Mouse (Mus musculus) embryonic fibroblast, embryonic 13.5 days (primary cell): ENCODE measurements at regions not wholly inside any gene's neighbourhood (a gene's known extent, or its start where the extent isn't known, plus 50 kb on each side); places are given as distances from the start of the nearest gene placed in this dataset.
"Not testable (repeated sequence)": the region's sequence is repeated elsewhere in the genome, so short reads cannot be mapped to it uniquely, and the experiment has no call there.

Experiments used
- H3K27ac ChIP-seq: 2 replicates; pipeline ENCODE4 v1.5.1; 2012; ENCODE audit warnings: low read length, control low read depth, inconsistent platforms; ENCODE audit not compliant: insufficient read depth
- H3K4me1 ChIP-seq: 2 replicates; pipeline ENCODE4 v1.6.1; 2011; ENCODE audit warnings: low read length; ENCODE audit not compliant: control insufficient read depth, insufficient read depth
- H3K4me3 ChIP-seq: 2 replicates; pipeline ENCODE4 v1.5.1; 2011; ENCODE audit warnings: mild to moderate bottlenecking, control low read depth, low read length; ENCODE audit not compliant: insufficient read depth
- CTCF ChIP-seq: IDR thresholded peaks from 2 replicates; pipeline ENCODE4 v1.5.1; 2011; ENCODE audit warnings: mild to moderate bottlenecking, control low read depth, low read length, moderate library complexity, borderline replicate concordance; ENCODE audit not compliant: insufficient read depth
- POLR2A ChIP-seq: IDR thresholded peaks from 2 replicates; pipeline ENCODE4 v1.6.1; 2011; ENCODE audit warnings: low read depth, mild to moderate bottlenecking, control low read depth, low read length, moderate library complexity

DNA sequence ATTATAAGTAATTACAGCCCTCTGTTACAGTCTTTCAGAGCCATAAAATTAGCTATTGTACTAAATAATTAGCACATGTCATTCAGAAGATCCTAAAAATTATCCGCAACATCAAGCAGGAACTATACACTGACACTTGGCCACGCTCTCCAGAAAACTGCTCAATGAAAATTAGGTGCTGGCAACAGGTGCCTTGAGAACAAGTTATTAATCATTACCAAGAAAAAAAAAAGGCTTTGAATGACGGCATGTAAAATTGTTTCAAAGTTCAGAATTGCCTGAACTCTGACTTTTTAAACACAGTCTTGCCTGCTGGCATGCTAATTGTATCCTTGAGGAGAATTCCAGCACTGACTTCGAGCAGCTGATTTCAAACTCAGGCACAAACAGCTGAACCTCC lies 316.6 kb downstream of the Vrk1 start:
- TF ChIP-seq POLR2A (no peak), CTCF (no peak)
- H3K4me1 ChIP-seq, result no peaks in the 10 kb centered on the region
- no peak overlapping the region for H3K27ac ChIP-seq
- no peak overlapping the region for H3K4me3 ChIP-seq

GRCm38 (mm10) chr12:106327351-106327750 lies 317.3 kb downstream of the Vrk1 start:
- Histone ChIP-seq H3K4me3 (no peak overlapping the region), H3K27ac (no peak overlapping the region), H3K4me1 (no peaks in the 10 kb centered on the region)
- TF ChIP-seq POLR2A (no peak), CTCF (no peak)

- Histone ChIP-seq H3K4me3 (no peak overlapping the region), H3K27ac (no peak overlapping the region), H3K4me1 (no peaks in the 10 kb centered on the region)
- no peak for TF ChIP-seq CTCF
- no peak for TF ChIP-seq POLR2A
These were observed 347.8 kb downstream of the Vrk1 start for GRCm38 (mm10) chr12:106357867-106358266.

DNA sequence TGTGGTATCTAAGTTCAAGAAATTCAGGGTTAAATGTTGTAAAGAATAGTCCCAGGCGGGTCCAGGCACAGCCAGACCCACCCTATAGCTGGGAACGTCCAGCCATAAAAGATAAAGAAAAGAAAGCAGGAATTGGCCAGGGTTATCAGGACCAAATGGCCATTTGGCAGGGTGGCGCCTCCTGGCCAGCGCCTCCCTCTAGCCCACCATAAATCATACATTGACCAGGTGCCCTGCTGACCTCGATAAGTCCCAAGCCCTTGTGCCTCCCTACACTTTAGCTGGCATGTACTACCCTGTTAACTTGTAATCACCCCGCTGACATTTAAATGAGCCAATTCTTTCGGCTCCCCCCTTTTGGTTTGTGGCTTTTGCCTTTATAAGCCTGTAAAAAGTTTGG lies 351.6 kb downstream of the Vrk1 start:
- not testable (repeated sequence) for H3K27ac ChIP-seq, H3K4me3 ChIP-seq, H3K4me1 ChIP-seq

- H3K4me1 ChIP-seq, result no peaks in the 10 kb centered on the region
- H3K27ac ChIP-seq, result no peak overlapping the region
- no peak overlapping the region for H3K4me3 ChIP-seq
- TF ChIP-seq POLR2A (no peak), CTCF (no peak)
These were observed 364.9 kb downstream of the Vrk1 start for GRCm38 (mm10) chr12:106374840-106375375.

- Histone ChIP-seq H3K27ac (no peak overlapping the region), H3K4me1 (no peaks in the 10 kb centered on the region), H3K4me3 (no peak overlapping the region)
- no peak for TF ChIP-seq CTCF
- no peak for TF ChIP-seq POLR2A
These were observed 365.9 kb downstream of the Vrk1 start for GRCm38 (mm10) chr12:106375886-106376285.

- Histone ChIP-seq H3K27ac (no peak overlapping the region), H3K4me3 (no peak overlapping the region), H3K4me1 (no peaks in the 10 kb centered on the region)
- TF ChIP-seq POLR2A (no peak), CTCF (no peak)
These were observed 366.8 kb downstream of the Vrk1 start for GRCm38 (mm10) chr12:106376783-106377182.

DNA sequence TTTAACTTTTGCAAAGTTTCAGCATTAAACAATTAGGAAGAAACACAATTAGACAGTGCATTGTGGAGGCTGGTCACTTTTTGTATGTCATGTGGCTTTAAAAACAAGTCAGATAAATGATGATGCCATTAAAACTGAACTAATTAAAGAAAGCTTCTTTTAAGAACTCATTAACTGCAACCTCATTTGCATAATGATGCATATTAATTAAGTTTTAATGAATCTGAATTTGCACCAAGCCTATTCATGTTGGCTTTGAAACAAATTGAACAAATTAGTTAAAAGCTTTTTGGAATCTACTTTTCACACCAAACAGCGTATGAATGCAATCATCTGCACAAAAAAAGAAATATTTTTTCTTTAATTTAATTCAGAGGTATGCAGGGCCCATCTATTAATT lies 367.3 kb downstream of the Vrk1 start:
- Histone ChIP-seq H3K4me3 (no peak overlapping the region), H3K4me1 (no peaks in the 10 kb centered on the region), H3K27ac (no peak overlapping the region)
- TF ChIP-seq CTCF, result no peak

- Histone ChIP-seq H3K27ac (no peak overlapping the region), H3K4me1 (no peaks in the 10 kb centered on the region), H3K4me3 (no peak overlapping the region)
- no peak for TF ChIP-seq POLR2A
- TF ChIP-seq CTCF, result no peak
These were observed 367.7 kb downstream of the Vrk1 start for GRCm38 (mm10) chr12:106377761-106378160.

DNA sequence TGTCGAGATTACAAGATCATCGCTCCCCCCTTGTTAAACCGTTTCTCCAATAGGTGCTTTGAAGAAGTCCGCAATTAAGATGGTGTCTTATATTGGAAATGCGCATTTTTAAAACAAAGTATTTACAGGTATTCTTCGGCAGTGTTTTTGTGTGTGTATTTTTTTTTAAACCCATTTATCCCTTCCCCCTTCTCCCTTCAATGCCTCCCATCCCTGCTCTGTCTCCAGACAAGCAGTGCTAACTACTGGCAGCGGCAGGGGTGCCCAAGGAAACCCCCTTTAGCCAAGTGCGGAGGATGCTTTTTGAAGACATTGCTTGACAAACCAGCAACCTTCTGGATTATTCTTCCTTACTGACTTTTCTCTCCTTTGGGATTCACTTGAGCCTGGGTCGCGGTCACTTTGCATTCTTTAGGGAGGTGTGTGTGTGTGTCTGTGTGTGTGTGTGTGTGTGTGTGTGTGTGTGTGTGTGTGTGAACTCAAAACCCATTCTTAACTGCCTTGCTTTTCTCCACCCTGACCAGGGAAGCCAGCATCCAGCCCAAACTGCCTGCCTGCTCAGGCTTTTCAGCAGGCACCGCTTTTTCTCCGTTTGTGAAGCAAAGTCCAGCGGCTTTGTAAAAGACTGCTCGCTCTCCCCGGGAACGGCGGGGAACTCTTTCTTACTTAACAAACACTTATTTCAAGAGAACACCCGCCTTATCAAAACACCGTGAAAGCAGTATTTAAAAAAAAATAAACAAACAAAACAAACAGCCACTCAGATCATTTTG lies 368.5 kb downstream of the Vrk1 start:
- H3K27ac ChIP-seq, result no peak overlapping the region
- TF ChIP-seq POLR2A, result no peak
- TF ChIP-seq CTCF, result no peak
- H3K4me3 ChIP-seq, result no peak overlapping the region
- H3K4me1 ChIP-seq, result no peaks in the 10 kb centered on the region
